Mouse (Mus musculus): ENCODE results near the gene Stat5b.

The Stat5b gene

GRCm38 (mm10) chr11:100761547-100762045 lies 88.9 kb downstream of the Stat5b start:
- peak; percentile 86 for DNase-seq

DNA sequence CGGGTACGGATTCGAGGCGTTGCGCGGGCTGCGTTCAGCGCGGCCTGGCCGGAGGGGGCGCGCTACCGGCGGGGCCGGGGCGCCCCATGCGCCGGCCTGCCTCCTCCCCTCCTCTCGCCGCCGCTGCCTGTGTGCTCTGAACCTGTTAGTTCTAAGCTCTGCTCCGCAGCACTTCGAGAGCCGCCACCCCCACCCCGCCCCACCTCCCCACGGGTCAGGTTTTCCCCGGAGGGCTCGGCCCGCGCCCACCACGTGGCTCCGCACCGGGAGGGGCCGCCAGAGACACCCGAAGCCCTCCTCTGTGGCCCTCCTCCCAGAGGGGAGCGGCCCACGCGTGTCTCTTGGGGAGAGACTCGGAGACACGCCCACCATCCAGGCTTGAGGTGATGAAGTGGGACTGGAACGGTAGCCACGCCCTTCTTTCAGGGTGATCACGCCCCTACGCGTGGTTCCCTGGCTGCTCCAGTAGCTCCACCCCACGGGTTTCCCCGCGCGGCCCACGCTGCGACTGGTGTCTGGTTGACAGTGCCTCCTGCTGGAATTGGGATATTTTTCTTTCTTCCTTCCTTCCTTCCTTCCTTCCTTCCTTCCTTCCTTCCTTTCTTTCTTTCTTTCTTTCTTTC lies 90.8 kb downstream of the Stat5b start, which contains the start of gene Kcnh4:
Gene Kcnh4 (minus strand): TSS at position 332 of the 623 bp plus-strand sequence.
- peak; percentile 52 for DNase-seq

DNA sequence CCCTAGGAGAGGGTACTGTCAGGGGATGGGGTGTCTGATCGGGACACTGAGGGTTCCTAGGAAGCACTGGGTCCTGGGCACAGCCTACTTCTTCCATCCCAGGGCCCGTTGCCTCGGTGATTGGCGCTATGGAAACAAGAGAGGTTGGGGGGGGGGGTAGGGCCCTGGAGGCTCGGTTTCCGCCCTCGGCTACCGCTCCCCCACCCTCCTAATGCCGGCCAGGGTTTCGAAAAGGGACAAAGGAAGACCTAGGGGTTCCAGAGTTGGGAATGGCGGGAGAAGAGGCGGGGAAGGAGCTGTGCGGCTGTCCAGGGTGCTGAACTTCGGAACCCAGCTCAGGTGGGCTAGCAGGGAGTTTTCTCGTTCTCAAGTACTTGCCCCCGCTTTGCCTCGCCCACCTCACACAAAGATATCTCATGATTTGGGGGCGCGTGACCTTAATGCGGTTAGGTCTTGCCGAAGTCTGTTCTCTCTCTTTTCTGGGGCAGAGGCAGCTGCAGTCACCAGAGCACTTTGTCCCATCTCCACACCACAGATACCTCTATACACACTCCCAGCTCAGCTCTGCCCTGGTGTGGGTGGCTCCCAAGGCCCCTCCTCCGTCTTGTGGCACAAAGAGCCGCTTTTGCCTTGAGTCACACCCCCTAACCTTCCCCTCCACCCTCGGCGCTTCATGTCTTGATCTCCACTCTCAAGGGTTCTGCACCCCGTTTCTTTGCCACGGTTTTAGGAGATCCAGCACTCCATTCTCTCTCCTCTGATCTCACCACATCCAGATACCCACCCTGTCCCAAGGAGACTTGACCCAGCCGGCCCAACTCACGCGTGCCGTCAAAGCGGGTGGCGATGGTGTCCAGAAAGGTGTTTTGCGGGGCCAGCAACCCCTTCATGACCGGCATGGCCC lies 91.6 kb downstream of the Stat5b start:
- DNase-seq = peak; percentile 67

GRCm38 (mm10) chr11:100757566-100757965 lies 93.0 kb downstream of the Stat5b start:
- no peak for DNase-seq

DNA sequence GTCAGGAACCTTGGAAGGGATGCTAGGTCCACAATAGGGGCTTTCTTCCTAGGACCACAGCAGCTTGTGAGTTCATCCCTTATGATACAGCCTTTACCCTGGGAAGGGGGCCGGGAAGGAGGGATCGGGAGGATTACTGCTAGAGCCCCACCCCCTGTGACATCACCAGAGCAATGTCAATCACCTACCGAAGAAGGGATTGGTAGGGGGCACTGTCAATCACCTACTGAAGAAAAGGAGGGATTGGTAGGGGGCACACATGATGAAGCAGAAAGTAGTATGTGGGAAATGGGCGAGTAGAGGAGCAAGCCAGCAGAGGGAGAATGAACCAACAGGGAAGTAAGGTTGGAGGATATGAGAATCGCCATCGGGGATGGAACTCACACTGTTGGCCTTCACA lies 94.0 kb downstream of the Stat5b start:
- no peak for DNase-seq

- DNase-seq = no peak
Observed at GRCm38 (mm10) chr11:100754693-100755057, 95.8 kb downstream of the Stat5b start.

DNA sequence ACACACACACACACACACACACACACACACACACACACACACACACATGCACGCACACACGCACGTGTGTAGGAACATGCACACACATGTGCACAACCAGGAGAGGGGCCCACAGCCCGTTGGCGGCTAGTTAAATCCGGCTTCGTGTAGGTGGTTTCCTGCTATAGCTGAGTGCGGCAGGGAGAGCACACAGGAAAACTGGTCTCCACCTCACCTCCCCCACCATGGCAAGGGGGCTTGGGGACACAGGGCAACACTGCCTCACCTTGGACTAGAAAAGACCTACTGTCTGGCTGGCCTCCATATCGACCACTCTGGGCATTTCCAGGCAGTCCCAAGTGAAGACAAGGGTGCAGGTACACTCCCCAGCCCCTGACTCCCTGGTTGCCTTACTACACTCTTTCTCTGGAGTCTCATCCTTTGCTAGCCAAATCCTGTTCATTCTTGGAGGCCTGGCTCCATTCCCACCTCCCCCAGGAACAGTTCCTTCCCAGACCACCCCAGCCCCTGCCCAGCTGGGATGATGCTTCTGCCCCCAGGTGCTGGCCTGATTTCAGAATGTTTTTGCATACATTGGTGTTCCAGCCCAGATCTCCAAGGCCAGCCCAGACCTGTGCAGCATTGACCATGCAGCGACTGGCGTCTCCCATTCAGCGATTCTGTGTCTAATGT lies 96.4 kb downstream of the Stat5b start:
- DNase-seq = no peak

DNA sequence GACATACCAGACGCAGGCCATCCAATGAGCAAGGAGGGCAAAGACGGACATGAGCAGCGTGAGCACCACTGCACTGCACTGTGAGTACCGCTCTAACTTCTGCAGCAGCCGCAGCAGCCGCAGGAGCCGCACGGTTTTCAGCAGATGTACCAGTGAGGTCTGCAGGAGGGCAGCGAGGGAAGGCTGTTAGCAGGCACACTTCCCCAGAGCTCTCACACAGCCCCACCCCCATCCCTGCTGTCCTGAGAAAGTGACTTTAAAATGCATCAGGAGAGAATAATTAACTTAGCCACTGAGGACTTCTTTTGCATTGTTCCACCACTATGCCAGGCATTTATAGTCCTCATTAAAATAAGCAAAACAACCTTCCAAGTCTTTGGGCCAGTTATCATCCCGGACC lies 98.2 kb downstream of the Stat5b start:
- DNase-seq = no peak

- no peak for DNase-seq
Observed at GRCm38 (mm10) chr11:100750127-100750526, 100.4 kb downstream of the Stat5b start.

DNA sequence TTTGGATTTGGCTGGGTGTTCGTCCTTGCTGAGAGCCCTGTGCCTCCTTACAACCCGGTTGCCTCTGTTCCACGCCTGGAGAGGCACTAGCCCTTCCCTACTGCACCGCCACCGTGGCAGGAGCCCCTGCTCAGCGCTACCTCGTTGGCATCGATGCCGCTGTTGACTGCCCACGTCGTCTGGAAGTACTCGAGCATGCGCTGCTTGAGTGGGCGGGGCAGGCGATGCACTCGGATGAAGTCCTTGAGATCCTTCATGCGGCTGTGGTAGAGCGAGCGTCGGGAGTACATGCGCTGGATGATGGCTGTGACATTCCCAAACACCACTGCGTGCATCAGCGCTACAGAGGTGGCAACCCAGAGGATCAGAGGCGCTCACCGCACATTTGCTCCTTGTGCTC lies 101.1 kb downstream of the Stat5b start:
- no peak for DNase-seq

GRCm38 (mm10) chr11:100748620-100749019 lies 101.9 kb downstream of the Stat5b start:
- DNase-seq = no peak

- no peak for DNase-seq
Observed at GRCm38 (mm10) chr11:100747114-100747513, 103.4 kb downstream of the Stat5b start.

DNA sequence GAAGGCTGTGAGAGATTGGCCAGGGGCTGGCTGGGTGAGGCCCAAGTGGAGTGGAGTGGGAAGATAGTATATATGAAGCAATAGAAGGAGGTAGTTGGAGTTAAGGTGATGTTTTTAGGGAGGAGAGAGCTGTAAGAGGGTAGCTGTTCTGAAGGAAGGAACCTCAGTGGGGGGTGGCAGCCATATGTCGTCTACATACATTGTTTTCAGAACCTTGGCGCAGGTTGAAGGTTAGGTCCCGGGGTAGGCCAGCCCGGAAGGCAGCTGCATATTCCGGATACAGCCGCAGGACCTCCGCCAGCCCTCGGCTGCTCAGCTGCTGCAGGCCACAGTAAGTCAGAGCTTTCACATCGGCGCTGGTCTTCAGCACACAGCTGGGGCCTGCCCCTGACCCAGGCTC lies 104.0 kb downstream of the Stat5b start:
- no peak for DNase-seq

- peak; percentile 62 for DNase-seq
Observed at GRCm38 (mm10) chr11:100745085-100745484, 105.4 kb downstream of the Stat5b start.

DNA sequence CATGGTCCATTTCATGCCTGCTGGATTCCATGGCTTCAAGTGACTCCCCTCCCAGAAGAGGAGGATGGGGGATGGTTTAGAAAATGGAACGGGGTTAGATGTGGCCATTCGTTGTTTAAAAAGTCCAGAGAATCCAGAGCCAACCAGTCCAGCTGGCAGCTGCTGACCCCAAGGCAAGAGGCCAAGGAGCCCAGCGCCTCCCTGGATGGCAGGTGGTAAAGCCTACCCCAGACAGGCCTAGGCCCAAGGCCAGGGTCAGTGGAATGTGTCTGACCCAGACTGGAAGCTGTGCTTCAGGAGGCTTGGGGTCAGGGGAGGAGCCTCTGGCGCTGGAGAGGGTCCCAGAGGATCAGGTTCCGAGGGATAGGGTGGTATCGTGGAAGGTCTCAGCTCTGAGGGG lies 109.2 kb downstream of the Stat5b start:
- no peak for DNase-seq

DNA sequence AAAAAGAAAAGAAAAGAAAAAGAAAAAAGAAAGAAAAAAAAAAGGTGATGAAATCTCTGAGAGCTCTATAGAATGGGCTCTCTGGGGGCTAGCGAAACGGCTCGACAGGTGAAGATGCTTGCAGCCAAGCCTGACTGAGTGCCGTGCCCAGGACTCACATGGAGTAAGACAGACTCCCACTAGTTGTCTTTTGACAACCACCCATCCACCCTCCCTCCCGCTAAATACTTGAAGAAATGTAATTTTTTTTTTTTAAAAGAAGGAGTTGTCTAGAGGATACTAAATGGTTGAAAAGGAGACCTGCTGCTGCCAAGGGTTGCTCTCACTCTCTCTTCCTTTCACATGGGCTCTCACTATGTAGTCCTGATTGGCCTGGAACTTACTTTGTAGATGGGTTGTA lies 111.8 kb downstream of the Stat5b start:
- DNase-seq = no peak

- DNase-seq = peak; percentile 98
Observed at GRCm38 (mm10) chr11:100738066-100738604, 112.4 kb downstream of the Stat5b start, which contains the start of gene Rab5c. Gene Rab5c (minus strand): TSS chr11:100738215.

- DNase-seq = no peak
Observed at GRCm38 (mm10) chr11:100737105-100737733, 113.3 kb downstream of the Stat5b start.

GRCm38 (mm10) chr11:100736746-100737080 lies 113.8 kb downstream of the Stat5b start:
- DNase-seq = no peak

GRCm38 (mm10) chr11:100735954-100736745 lies 114.4 kb downstream of the Stat5b start:
- no peak for DNase-seq

DNA sequence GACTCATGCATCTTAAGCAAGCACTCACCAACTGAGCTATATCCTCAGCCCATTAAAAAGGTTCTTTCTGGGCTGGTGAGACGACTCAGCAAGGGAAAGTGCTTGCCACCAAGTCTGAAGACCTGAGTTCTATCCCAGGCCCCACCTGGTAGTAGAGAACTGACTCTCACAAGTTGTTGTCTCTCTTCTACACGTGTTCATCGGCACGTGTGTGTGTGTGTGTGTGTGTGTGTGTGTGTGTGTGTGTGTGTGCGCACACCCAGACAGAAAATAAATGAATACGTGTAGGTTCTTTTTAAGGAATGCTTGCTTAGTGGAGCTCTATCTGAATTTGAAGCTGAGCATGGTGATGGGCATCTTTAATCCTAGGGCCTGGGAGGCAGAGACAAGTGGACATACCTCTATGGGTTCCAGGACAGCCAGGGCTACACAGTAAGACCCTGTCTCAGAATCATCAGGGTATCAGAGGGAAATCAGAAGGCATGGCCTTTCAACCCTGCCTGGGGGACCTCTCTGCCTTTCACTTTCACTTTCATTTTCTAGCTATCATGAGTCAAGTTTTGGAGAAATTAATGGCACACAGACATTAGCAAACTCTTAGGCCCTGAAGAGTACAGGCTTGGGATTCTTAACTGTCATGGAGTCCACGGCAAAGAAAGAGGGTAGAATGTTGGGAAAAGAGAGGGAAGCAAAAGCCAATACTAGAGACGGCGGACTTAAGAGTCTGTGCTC lies 115.2 kb downstream of the Stat5b start:
- DNase-seq = no peak
